Mouse (Mus musculus) lung, embryonic 14.5 days (tissue): Measurements from ENCODE around the gene Gadd45b. TPM values are rescaled to one million over a fixed set of nuclear protein-coding genes. Genes with fewer than 3 reads are reported as not detected.
A peak's percentile ranks its signal among the peaks of the same experiment; 100 is the strongest.

ENCODE experiments used
- ATAC-seq: fragments of 200-750 bp; cut with Nextera tagmentation; 2 replicates; pipeline ENCODE4 v1.8.0; 2017; ENCODE audit warnings: mild to moderate bottlenecking, moderate TSS enrichment, moderate library complexity; ENCODE audit not compliant: insufficient read depth
- DNase-seq: peaks from one replicate; pipeline ENCODE4 v3.0.0-alpha.2; 2015
- H3K27ac ChIP-seq: fragments of 300-500 bp; sonication (generic); 2 replicates; pipeline ENCODE4 v1.5.1; 2014; ENCODE audit warnings: low read depth, mild to moderate bottlenecking, moderate library complexity
- H3K27me3 ChIP-seq: fragments of 300-500 bp; sonication (generic); 2 replicates; pipeline ENCODE4 v1.6.1; 2014; ENCODE audit warnings: low read length, control low read depth; ENCODE audit not compliant: insufficient read depth
- H3K36me3 ChIP-seq: fragments of 300-500 bp; sonication (generic); 2 replicates; pipeline ENCODE4 v1.6.1; 2014; ENCODE audit warnings: control low read depth; ENCODE audit not compliant: insufficient read depth
- H3K4me1 ChIP-seq: fragments of 300-500 bp; sonication (generic); 2 replicates; pipeline ENCODE4 v1.6.1; 2014; ENCODE audit warnings: antibody characterized with exemption, control low read depth; ENCODE audit not compliant: insufficient read depth
- H3K4me2 ChIP-seq: fragments of 300-500 bp; sonication (generic); 2 replicates; pipeline ENCODE4 v1.6.1; 2014; ENCODE audit warnings: mild to moderate bottlenecking
- H3K4me3 ChIP-seq: fragments of 300-500 bp; sonication (generic); 2 replicates; pipeline ENCODE4 v1.5.1; 2014; ENCODE audit warnings: low read depth, low read length
- H3K9ac ChIP-seq: fragments of 300-500 bp; sonication (generic); 2 replicates; pipeline ENCODE4 v1.6.1; 2014
- H3K9me3 ChIP-seq: fragments of 300-500 bp; sonication (generic); 2 replicates; pipeline ENCODE4 v1.6.1; 2016; ENCODE audit warnings: low read depth, low read length, control low read depth
- CTCF ChIP-seq: IDR thresholded peaks from 2 replicates; pipeline ENCODE4 v1.5.1; 2016; ENCODE audit warnings: antibody characterized with exemption, low read depth
- WGBS: fragments of 180-500 bp; shearing (Covaris S2); extraction: QIAGEN DNeasy Blood & Tissue Kit; methylation state at CpG from one replicate; pipeline ENCODE4 v1.1.7; 2014; 5-methylcytosine and 5-hydroxymethylcytosine counted together
- polyA plus RNA-seq: library from polyadenylated mRNA; unstranded; fragments of >200 nt; fragmentation: Nextera tagmentation; extraction: Ambion mirVana; gene quantifications from 2 replicates; pipeline ENCODE4 v1.2.1, GENCODE M21; 2014

The Gadd45b gene
- polyA plus RNA-seq, 1 experiment from 2014 or later = 18.3 TPM

- Histone ChIP-seq H3K36me3 (no peaks in the 10 kb centered on the region), H3K27me3 (no peaks in the 10 kb centered on the region), H3K4me2 (peak overlapping the region; percentile 28; the same call in 1 of the 2 replicates), H3K4me1 (peaks cover 57% of the 10 kb centered on the region), H3K27ac (peak overlapping the region; percentile 95), H3K4me3 (no peak overlapping the region), H3K9me3 (no peaks in the 10 kb centered on the region), H3K9ac (peak overlapping the region; percentile 4; the same call in 1 of the 2 replicates)
- ATAC-seq (peak; percentile 45), DNase-seq (peak; percentile 83)
- TF ChIP-seq CTCF = no peak; the same call in 1 of the 2 replicates
- 17% methylated on average over 12 of the region's 12 CpGs for WGBS
Observed at GRCm38 (mm10) chr10:80963031-80963975, 33.4 kb downstream of the Gadd45b start.

DNA sequence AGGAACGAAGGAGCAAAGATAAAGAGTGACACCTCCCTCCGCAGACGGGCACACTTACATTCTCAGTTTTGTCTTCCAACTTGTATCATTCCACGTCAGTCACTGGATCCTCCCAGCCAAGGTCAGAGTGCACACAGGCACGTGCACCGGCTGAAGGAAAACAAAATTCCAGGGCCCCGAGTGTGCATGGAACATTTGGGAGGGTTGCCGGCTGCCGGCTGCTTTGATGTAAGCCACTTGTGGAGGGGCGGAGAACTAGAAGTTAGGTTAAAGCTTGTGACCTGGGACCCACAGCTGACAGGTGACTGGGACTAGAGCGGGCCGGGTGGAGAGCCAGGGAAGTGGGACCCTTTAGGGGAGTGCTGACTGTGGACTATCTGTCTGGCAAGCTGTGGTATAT, 36.4 kb downstream of the Gadd45b start:
- no peaks in the 10 kb centered on the region for H3K9me3 ChIP-seq
- no peak overlapping the region for H3K4me3 ChIP-seq
- peaks cover 47% of the 10 kb centered on the region for H3K4me1 ChIP-seq
- no peaks in the 10 kb centered on the region for H3K27me3 ChIP-seq
- no peaks in the 10 kb centered on the region for H3K36me3 ChIP-seq
- ATAC-seq = no peak
- 18% methylated on average over 12 of the region's 12 CpGs for WGBS
- no peak overlapping the region for H3K4me2 ChIP-seq
- no peak overlapping the region for H3K9ac ChIP-seq
- no peak for TF ChIP-seq CTCF
- peak; percentile 43 for DNase-seq
- H3K27ac ChIP-seq = no peak overlapping the region

GRCm38 (mm10) chr10:80967101-80967656, 37.3 kb downstream of the Gadd45b start:
- ATAC-seq (peak; percentile 12; the same call in 1 of the 2 replicates), DNase-seq (peak; percentile 84)
- no peak overlapping the region for H3K9ac ChIP-seq
- TF ChIP-seq CTCF = no peak
- H3K36me3 ChIP-seq = no peaks in the 10 kb centered on the region
- no peaks in the 10 kb centered on the region for H3K9me3 ChIP-seq
- no peak overlapping the region for H3K4me3 ChIP-seq
- peaks cover 42% of the 10 kb centered on the region for H3K4me1 ChIP-seq
- H3K27me3 ChIP-seq = no peaks in the 10 kb centered on the region
- no peak overlapping the region for H3K4me2 ChIP-seq
- 28% methylated on average over 3 of the region's 3 CpGs for WGBS
- peak overlapping the region; percentile 9; the same call in 1 of the 2 replicates for H3K27ac ChIP-seq

GRCm38 (mm10) chr10:80968106-80968505, 38.2 kb downstream of the Gadd45b start:
- H3K27me3 ChIP-seq = no peaks in the 10 kb centered on the region
- H3K4me3 ChIP-seq = no peak overlapping the region
- H3K9ac ChIP-seq = no peak overlapping the region
- no peak for DNase-seq
- H3K4me2 ChIP-seq = no peak overlapping the region
- TF ChIP-seq CTCF = no peak
- H3K4me1 ChIP-seq = peaks cover 42% of the 10 kb centered on the region
- H3K36me3 ChIP-seq = no peaks in the 10 kb centered on the region
- no peak overlapping the region for H3K27ac ChIP-seq
- H3K9me3 ChIP-seq = no peaks in the 10 kb centered on the region
- WGBS = 80% methylated on average over 4 of the region's 4 CpGs
- ATAC-seq = no peak

DNA sequence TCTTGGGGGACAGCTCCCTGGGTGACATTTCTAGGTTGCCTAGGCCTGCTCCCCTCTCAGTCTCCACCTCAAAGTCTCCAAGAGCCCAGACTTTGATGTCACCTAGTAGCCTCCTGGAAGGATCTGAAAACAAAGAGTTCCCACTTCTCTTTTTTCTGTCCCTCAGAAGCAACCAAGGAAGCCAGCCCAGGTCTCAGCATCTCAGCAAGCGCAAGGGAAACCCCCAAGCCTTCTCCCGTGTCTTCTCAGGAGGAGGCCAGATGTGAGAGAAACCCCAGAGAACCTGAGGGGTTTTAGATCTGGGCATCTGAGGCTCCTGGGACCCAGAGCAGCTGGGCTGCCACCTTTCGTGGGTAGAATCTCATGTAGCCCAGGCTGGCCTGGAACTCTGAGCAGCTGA, 39.4 kb downstream of the Gadd45b start:
- WGBS = 75% methylated on average over 3 of the region's 3 CpGs
- DNase-seq = no peak
- Histone ChIP-seq H3K27me3 (no peaks in the 10 kb centered on the region), H3K4me2 (no peak overlapping the region), H3K4me3 (no peak overlapping the region), H3K36me3 (no peaks in the 10 kb centered on the region), H3K27ac (no peak overlapping the region), H3K9me3 (no peaks in the 10 kb centered on the region), H3K9ac (no peak overlapping the region), H3K4me1 (peaks cover 34% of the 10 kb centered on the region)
- no peak for ATAC-seq
- TF ChIP-seq CTCF = no peak

DNA sequence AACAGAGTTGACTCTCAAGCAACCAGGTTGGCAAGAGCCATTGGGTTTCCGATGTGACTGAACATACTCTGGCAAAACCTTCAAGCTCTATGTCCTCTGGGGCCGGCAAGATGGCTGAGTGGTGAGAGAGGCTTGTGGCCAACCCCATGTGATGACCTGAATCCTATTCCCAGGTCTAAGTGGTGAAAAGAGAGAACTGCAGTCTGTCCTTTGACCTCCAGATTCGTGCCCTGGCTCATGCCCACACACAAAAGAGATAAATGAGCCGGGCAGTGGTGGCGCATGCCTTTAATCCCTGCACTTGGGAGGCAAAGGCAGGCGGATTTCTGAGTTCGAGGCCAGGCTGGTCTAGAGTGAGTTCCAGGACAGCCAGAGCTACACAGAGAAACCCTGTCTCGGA, 40.3 kb downstream of the Gadd45b start:
- H3K27me3 ChIP-seq = no peaks in the 10 kb centered on the region
- no peak overlapping the region for H3K4me3 ChIP-seq
- no peak overlapping the region for H3K4me2 ChIP-seq
- peaks cover 30% of the 10 kb centered on the region for H3K4me1 ChIP-seq
- WGBS = 79% methylated on average over 8 of the region's 8 CpGs
- ATAC-seq (no peak), DNase-seq (no peak)
- no peaks in the 10 kb centered on the region for H3K36me3 ChIP-seq
- TF ChIP-seq CTCF = no peak
- H3K27ac ChIP-seq = no peak overlapping the region
- H3K9ac ChIP-seq = no peak overlapping the region
- no peaks in the 10 kb centered on the region for H3K9me3 ChIP-seq

DNA sequence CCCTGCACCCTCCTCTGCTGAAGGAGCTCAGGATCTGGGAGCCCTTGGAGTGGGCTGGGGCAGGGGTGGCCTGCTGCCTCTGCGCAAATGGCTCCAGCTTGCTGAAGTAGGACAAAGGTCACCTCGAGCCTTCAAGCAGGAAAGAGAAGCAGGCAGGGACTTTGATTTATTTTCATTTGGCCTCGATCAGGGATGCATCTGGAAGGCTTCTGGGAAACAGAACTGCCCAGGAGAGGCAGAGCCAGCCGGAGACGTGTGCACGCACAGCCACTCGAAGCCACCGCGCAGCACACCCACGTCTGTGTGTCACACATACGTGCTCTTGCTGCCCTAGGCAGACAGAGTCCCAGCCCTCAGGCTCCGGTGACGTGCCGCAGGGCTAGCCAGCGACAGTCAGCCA, 41.7 kb downstream of the Gadd45b start:
- no peak overlapping the region for H3K4me2 ChIP-seq
- no peaks in the 10 kb centered on the region for H3K36me3 ChIP-seq
- no peak for TF ChIP-seq CTCF
- H3K27ac ChIP-seq = no peak overlapping the region
- peaks cover 29% of the 10 kb centered on the region for H3K4me1 ChIP-seq
- no peak overlapping the region for H3K4me3 ChIP-seq
- DNase-seq (peak; percentile 40), ATAC-seq (0 out of 2 replicates have a peak, but pooled peaks have one; percentile 25)
- H3K27me3 ChIP-seq = no peaks in the 10 kb centered on the region
- no peaks in the 10 kb centered on the region for H3K9me3 ChIP-seq
- WGBS = 59% methylated on average over 15 of the region's 15 CpGs
- H3K9ac ChIP-seq = no peak overlapping the region; the same call in 1 of the 2 replicates
